Mouse (Mus musculus) CH12.LX (cell line): ENCODE results near the gene Mmp15. TPM values are rescaled to one million over a fixed set of nuclear protein-coding genes. Genes with fewer than 3 reads are reported as not detected.

Experiments used
- DNase-seq: peaks from one replicate; pipeline ENCODE4 v3.0.0-alpha.2; 2013; ENCODE audit errors: extremely low read depth
- H3K27ac ChIP-seq: 2 replicates; pipeline ENCODE4 v1.5.1; 2012; ENCODE audit warnings: low read depth, mild to moderate bottlenecking, control low read depth, moderate library complexity; ENCODE audit not compliant: insufficient read depth
- H3K27me3 ChIP-seq: replicated peaks from 2 replicates; pipeline ENCODE3; 2012; ENCODE audit warnings: inconsistent platforms
- H3K36me3 ChIP-seq, 2 experiments: replicated peaks in 1 of 2; 2 replicates each; pipeline versions ENCODE3 to v1.6.1; 2012; ENCODE audit warnings: inconsistent platforms in 1 of 2, low read length in 1 of 2, mild to moderate bottlenecking in 1 of 2, mixed read lengths in 1 of 2, moderate library complexity in 1 of 2; ENCODE audit not compliant: control insufficient read depth in 1 of 2, insufficient read depth in 1 of 2
- H3K4me1 ChIP-seq, 2 experiments: 2 replicates each; pipeline ENCODE4 v1.6.1; 2012; ENCODE audit warnings: inconsistent platforms in 1 of 2, moderate library complexity in 1 of 2; ENCODE audit not compliant: insufficient read depth in 2 of 2, control insufficient read depth in 1 of 2
- H3K4me2 ChIP-seq: 2 replicates; pipeline ENCODE4 v1.6.1; 2012; ENCODE audit warnings: low read depth, mild to moderate bottlenecking, control low read depth; ENCODE audit not compliant: poor library complexity, insufficient read depth, severe bottlenecking
- H3K4me3 ChIP-seq, 3 experiments: fragments of 150-350 bp in 1 of 3; sonication (generic) in 1 of 3; replicated peaks in 1 of 3; 2 replicates each; pipeline versions ENCODE3 to v1.5.1; 2011 to 2012; ENCODE audit warnings: low read depth in 2 of 3, low read length in 2 of 3, mild to moderate bottlenecking in 2 of 3, moderate library complexity in 2 of 3, control low read depth in 1 of 3, improper control_type of control experiment in 1 of 3, inconsistent platforms in 1 of 3, mixed read lengths in 1 of 3; ENCODE audit not compliant: poor library complexity in 1 of 3
- H3K79me2 ChIP-seq: replicated peaks from 2 replicates; pipeline ENCODE4 v1.6.1; 2012; ENCODE audit warnings: mild to moderate bottlenecking, moderate library complexity; ENCODE audit not compliant: control insufficient read depth, poor library complexity, insufficient read depth, severe bottlenecking; ENCODE audit errors: extremely low read depth
- H3K9ac ChIP-seq: 2 replicates; pipeline ENCODE4 v1.6.1; 2012; ENCODE audit warnings: low read depth, mild to moderate bottlenecking, control low read depth, moderate library complexity; ENCODE audit not compliant: insufficient read depth
- H3K9me3 ChIP-seq: replicated peaks from 2 replicates; pipeline ENCODE3; 2012; ENCODE audit warnings: low read length, inconsistent platforms, mixed read lengths
- BHLHE40 ChIP-seq: IDR thresholded peaks from 2 replicates; pipeline ENCODE4 v1.6.1; 2011; ENCODE audit warnings: mild to moderate bottlenecking, low read depth, low read length, improper control_type of control experiment
- CHD1 ChIP-seq: IDR thresholded peaks from 2 replicates; pipeline ENCODE4 v1.6.1; 2012; ENCODE audit warnings: low read depth, low read length, improper control_type of control experiment, inconsistent platforms
- CHD2 ChIP-seq: IDR thresholded peaks from 2 replicates; pipeline ENCODE4 v1.6.1; 2011; ENCODE audit warnings: low read length, improper control_type of control experiment
- CTCF ChIP-seq, 2 experiments: IDR thresholded peaks in 1 of 2; conservative IDR thresholded peaks in 1 of 2; 2 replicates each; pipeline ENCODE4 v1.5.1; 2011 to 2012; ENCODE audit warnings: low read depth in 2 of 2, low read length in 2 of 2, improper control_type of control experiment in 1 of 2, inconsistent platforms in 1 of 2, mild to moderate bottlenecking in 1 of 2, moderate library complexity in 1 of 2
- E2F4 ChIP-seq: IDR thresholded peaks from 2 replicates; pipeline ENCODE4 v1.6.1; 2011; ENCODE audit warnings: low read depth, low read length, improper control_type of control experiment; ENCODE audit not compliant: insufficient replicate concordance
- ELF1 ChIP-seq: IDR thresholded peaks from 2 replicates; pipeline ENCODE4 v1.6.1; 2014; ENCODE audit warnings: low read depth, mild to moderate bottlenecking, inconsistent platforms, low read length, improper control_type of control experiment
- ETS1 ChIP-seq: conservative IDR thresholded peaks from 2 replicates; pipeline ENCODE4 v1.6.1; 2012; ENCODE audit warnings: low read depth, mild to moderate bottlenecking, inconsistent platforms, low read length, improper control_type of control experiment, moderate library complexity
- GABPA ChIP-seq: IDR thresholded peaks from 2 replicates; pipeline ENCODE4 v1.6.1; 2012; ENCODE audit warnings: low read depth, low read length, improper control_type of control experiment, inconsistent platforms; ENCODE audit not compliant: insufficient replicate concordance
- HCFC1 ChIP-seq: IDR thresholded peaks from 2 replicates; pipeline ENCODE4 v1.6.1; 2012; ENCODE audit warnings: low read depth, mild to moderate bottlenecking, inconsistent platforms, low read length, improper control_type of control experiment
- JUN ChIP-seq: IDR thresholded peaks from 2 replicates; pipeline ENCODE4 v1.6.1; 2011; ENCODE audit warnings: low read depth, mild to moderate bottlenecking, low read length, improper control_type of control experiment, moderate library complexity; ENCODE audit not compliant: insufficient read depth
- MAFK ChIP-seq: IDR thresholded peaks from 2 replicates; pipeline ENCODE4 v1.6.1; 2011; ENCODE audit warnings: low read length, improper control_type of control experiment; ENCODE audit not compliant: insufficient replicate concordance
- MXI1 ChIP-seq: IDR thresholded peaks from 2 replicates; pipeline ENCODE4 v1.6.1; 2011; ENCODE audit warnings: mild to moderate bottlenecking, low read depth, low read length, improper control_type of control experiment
- MYC ChIP-seq: IDR thresholded peaks from 2 replicates; pipeline ENCODE4 v1.6.1; 2011; ENCODE audit warnings: low read depth, mild to moderate bottlenecking, improper control_type of control experiment, low read length
- NRF1 ChIP-seq: IDR thresholded peaks from 2 replicates; pipeline ENCODE4 v1.6.1; 2014; ENCODE audit warnings: low read depth, mild to moderate bottlenecking, inconsistent platforms, low read length, improper control_type of control experiment, moderate library complexity
- PAX5 ChIP-seq: IDR thresholded peaks from 2 replicates; pipeline ENCODE4 v1.6.1; 2012; ENCODE audit warnings: low read length, inconsistent platforms, mixed read lengths
- RAD21 ChIP-seq: IDR thresholded peaks from 2 replicates; pipeline ENCODE4 v1.6.1; 2011; ENCODE audit warnings: low read depth, mild to moderate bottlenecking, low read length, improper control_type of control experiment, moderate library complexity
- UBTF ChIP-seq: IDR thresholded peaks from 2 replicates; pipeline ENCODE4 v1.6.1; 2012; ENCODE audit warnings: low read depth, mild to moderate bottlenecking, inconsistent platforms, low read length, improper control_type of control experiment, moderate library complexity
- USF2 ChIP-seq: conservative IDR thresholded peaks from 2 replicates; pipeline ENCODE4 v1.6.1; 2011; ENCODE audit warnings: low read depth, low read length, improper control_type of control experiment
- ZC3H11A ChIP-seq: IDR thresholded peaks from 2 replicates; pipeline ENCODE4 v1.6.1; 2012; ENCODE audit warnings: low read depth, mild to moderate bottlenecking, inconsistent platforms, low read length, improper control_type of control experiment
- ZNF384 ChIP-seq: IDR thresholded peaks from 2 replicates; pipeline ENCODE4 v1.6.1; 2012; ENCODE audit warnings: low read depth, low read length, improper control_type of control experiment, inconsistent platforms
- dilution Hi-C: fragments of 300-500 bp; cut with MboI; formaldehyde crosslinking; loops from 2 replicates; pipeline ENCODE4 v1.14.3; 2020; ENCODE audit warnings: low sequenced_read_pairs; ENCODE audit not compliant: extremely low pct_unique_long_range_greater_than_20kb, extremely low pct_ligation_motif_present
- in situ Hi-C: fragments of 300-500 bp; cut with MboI; formaldehyde crosslinking; loops from 3 replicates; pipeline ENCODE4 v1.14.3; 2019; ENCODE audit warnings: low sequenced_read_pairs, low pct_ligation_motif_present, low pct_unique_long_range_greater_than_20kb, mixed read lengths
- polyA plus RNA-seq: library from polyadenylated mRNA; unstranded; fragments of >175 nt; gene quantifications from 2 replicates; pipeline ENCODE4 v1.2.1, GENCODE M21; 2012; ENCODE audit warnings: low read depth; ENCODE audit not compliant: insufficient read length
- total RNA-seq, 2 experiments: library from RNA; depleted of rRNA; stranded (reverse); fragments of 300-350 nt in 1 of 2; fragments of >200 nt in 1 of 2; gene quantifications; 2 replicates each; pipeline ENCODE4 v1.2.3; 2012 to 2014

Gene Mmp15
- total and polyA plus RNA-seq, 3 experiments = 0.04 to 0.44 TPM; not detected in 1

DNA sequence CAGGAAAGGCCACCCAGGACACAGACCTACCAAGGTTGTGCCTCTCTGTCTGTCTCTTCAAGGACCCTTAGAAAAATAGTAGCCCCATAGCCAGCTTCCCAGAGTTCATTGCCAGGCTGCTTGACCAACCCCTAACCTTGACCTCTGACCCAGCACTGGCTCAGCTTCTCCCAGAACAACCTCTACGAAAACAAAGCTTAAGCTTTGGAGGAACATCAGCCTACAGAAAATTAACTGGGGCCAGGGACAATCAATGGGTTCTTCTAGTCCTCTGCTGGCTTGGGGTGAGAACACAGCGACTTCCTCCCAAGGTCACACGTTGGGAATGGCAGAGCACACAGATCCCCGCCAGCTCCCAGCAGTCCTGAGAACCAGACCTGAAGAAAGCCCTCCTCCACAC lies 46.5 kb upstream of the Mmp15 start:
- in situ Hi-C loops (loop anchor here (10.0 kb wide), 1 partner anchor 51 kb away; no protein-coding TSS in a partner anchor), dilution Hi-C loops (no loop called here)
- Histone ChIP-seq H3K4me3 (no peak overlapping the region), H3K9me3 (no peaks in the 10 kb centered on the region), H3K27ac (no peak overlapping the region), H3K36me3 (no peaks in the 10 kb centered on the region), H3K27me3 (peaks cover 63% of the 10 kb centered on the region), H3K4me2 (no peak overlapping the region), H3K4me1 (no peaks in the 10 kb centered on the region), H3K9ac (no peak overlapping the region), H3K79me2 (no peaks in the 10 kb centered on the region)
- no peak for DNase-seq
- TF ChIP-seq USF2 (no peak), ELF1 (no peak), ZC3H11A (no peak), CTCF (conservative IDR thresholded peaks at IDR 0.05 in 1 of 2, IDR thresholded peaks at IDR 0.05 in 1 of 2; ENCODE audit: low read depth in 2 of 2, low read length in 2 of 2) (no peak)

DNA sequence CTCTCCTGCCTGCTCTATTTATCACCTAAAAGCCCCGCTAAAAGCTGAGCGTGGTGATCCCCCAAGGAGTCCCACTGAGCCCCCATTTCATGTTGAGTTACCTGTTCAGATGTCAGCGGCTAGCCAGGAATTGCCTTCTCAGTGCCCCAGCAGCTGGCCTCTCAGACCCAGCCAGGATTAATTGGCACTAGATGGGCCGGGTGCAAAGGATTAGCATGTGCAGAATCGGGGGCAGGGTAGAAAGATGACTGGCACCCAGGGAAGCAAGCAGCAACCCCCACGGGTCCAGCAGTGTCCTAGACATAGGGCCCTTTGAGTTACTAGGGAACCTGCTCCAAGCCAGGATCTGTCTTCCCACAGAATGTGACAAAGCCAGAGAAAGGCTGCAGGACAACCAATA lies 45.6 kb upstream of the Mmp15 start, which contains the start of gene Cngb1:
Cngb1 (minus strand) TSS at position 155 of the 400 bp plus-strand sequence.
- no peak for TF ChIP-seq MXI1
- TF ChIP-seq BHLHE40 = no peak
- TF ChIP-seq CHD1 = no peak
- no peak for TF ChIP-seq MYC
- no peak for TF ChIP-seq ZC3H11A
- no peak for TF ChIP-seq PAX5
- TF ChIP-seq UBTF = no peak
- no peak for TF ChIP-seq CHD2
- TF ChIP-seq USF2 = no peak
- no peak for TF ChIP-seq CTCF (conservative IDR thresholded peaks at IDR 0.05 in 1 of 2, IDR thresholded peaks at IDR 0.05 in 1 of 2; ENCODE audit: low read depth in 2 of 2, low read length in 2 of 2)
- TF ChIP-seq HCFC1 = no peak
- no peak for TF ChIP-seq NRF1
- TF ChIP-seq MAFK = no peak
- TF ChIP-seq ETS1 = no peak
- TF ChIP-seq GABPA = no peak
- TF ChIP-seq ZNF384 = no peak
- TF ChIP-seq E2F4 = no peak
- no peak for TF ChIP-seq JUN
- TF ChIP-seq RAD21 = no peak
- H3K27ac ChIP-seq = no peak within 1 kb of the TSS
- no peak within 1 kb of the TSS for H3K4me3 ChIP-seq
- H3K4me2 ChIP-seq = no peak within 1 kb of the TSS
- no peaks in the 10 kb centered on the region for H3K9me3 ChIP-seq
- dilution Hi-C loops = no loop called here
- H3K9ac ChIP-seq = no peak within 1 kb of the TSS
- no peaks in the 10 kb centered on the region for H3K36me3 ChIP-seq
- no peaks in the 10 kb centered on the region for H3K79me2 ChIP-seq
- no peak for DNase-seq
- in situ Hi-C loops = loop anchor here (10.0 kb wide), 1 partner anchor 52 kb away; no protein-coding TSS in a partner anchor
- no peaks in the 10 kb centered on the region for H3K4me1 ChIP-seq
- H3K27me3 ChIP-seq = peaks cover 59% of the 10 kb centered on the region
